Mouse (Mus musculus): ENCODE results near the gene Ndufa4l2.

DNA sequence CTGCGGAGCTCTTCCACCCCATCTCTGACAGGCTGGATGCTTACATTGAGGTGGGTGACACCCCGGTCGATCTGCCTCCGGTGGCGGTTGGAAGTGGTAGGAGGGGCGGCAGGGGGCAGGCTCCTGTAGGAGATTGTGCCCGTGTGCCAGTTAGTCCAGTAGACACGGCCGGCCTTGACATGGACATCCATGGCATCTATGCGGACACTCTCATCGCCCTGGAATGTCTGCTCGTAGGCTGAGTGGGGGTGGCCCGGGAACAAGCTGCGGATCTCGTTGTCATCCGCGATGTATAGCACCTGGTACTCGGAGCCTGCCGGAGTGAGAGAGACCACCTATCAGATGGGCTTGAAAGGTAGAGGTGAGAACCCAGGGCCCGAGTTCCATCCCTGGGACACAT is 29.6 kb downstream of the Ndufa4l2 start:
- TF ChIP-seq CTCF (IDR thresholded peaks at IDR 0.05; ENCODE audit: low read depth): no peak
- TF ChIP-seq EP300 (IDR thresholded peaks at IDR 0.05; ENCODE audit: low read depth): no peak
